Mouse (Mus musculus): ENCODE measurements around the gene Samd13. TPM values are rescaled to one million over a fixed set of nuclear protein-coding genes. Genes with fewer than 3 reads are reported as not detected.

The Samd13 gene
- total RNA-seq, 2 experiments from 2014 or later: 0.48 TPM; not detected in 1

- no peak for DNase-seq
- intact Hi-C loops (cut with DNase I): no loop called here
Observed at GRCm38 (mm10) chr3:146617946-146618345, 67.4 kb downstream of the Samd13 start.

- intact Hi-C loops (cut with DNase I): no loop called here
- DNase-seq: no peak
Observed at GRCm38 (mm10) chr3:146616533-146617283, 68.7 kb downstream of the Samd13 start.

- intact Hi-C loops (cut with DNase I): no loop called here
- no peak for DNase-seq
Observed at GRCm38 (mm10) chr3:146615496-146615895, 69.9 kb downstream of the Samd13 start, which contains the start of gene Dnase2b. TSS of gene Dnase2b (minus strand) at chr3:146615596.

- intact Hi-C loops (cut with DNase I): no loop called here
- no peak for DNase-seq
Observed at GRCm38 (mm10) chr3:146611821-146612220, 73.6 kb downstream of the Samd13 start.

- DNase-seq: no peak
- intact Hi-C loops (cut with DNase I): no loop called here
Observed at GRCm38 (mm10) chr3:146611261-146611660, 74.1 kb downstream of the Samd13 start.

- no peak for DNase-seq
- intact Hi-C loops (cut with DNase I): no loop called here
Observed at GRCm38 (mm10) chr3:146610322-146610721, 75.1 kb downstream of the Samd13 start.

GRCm38 (mm10) chr3:146607368-146607767, 78.0 kb downstream of the Samd13 start:
- intact Hi-C loops (cut with DNase I): no loop called here
- no peak for DNase-seq

GRCm38 (mm10) chr3:146604647-146605046, 80.7 kb downstream of the Samd13 start:
- DNase-seq: no peak
- intact Hi-C loops (cut with DNase I): no loop called here

- no peak for DNase-seq
- intact Hi-C loops (cut with DNase I): no loop called here
Observed at GRCm38 (mm10) chr3:146602531-146602930, 82.9 kb downstream of the Samd13 start.

GRCm38 (mm10) chr3:146601205-146601604, 84.2 kb downstream of the Samd13 start:
- no peak for DNase-seq
- intact Hi-C loops (cut with DNase I): no loop called here

GRCm38 (mm10) chr3:146599198-146599900, 86.0 kb downstream of the Samd13 start:
- no peak for DNase-seq
- intact Hi-C loops (cut with DNase I): no loop called here

GRCm38 (mm10) chr3:146598411-146598810, 87.0 kb downstream of the Samd13 start:
- intact Hi-C loops (cut with DNase I): no loop called here
- DNase-seq: no peak

GRCm38 (mm10) chr3:146596864-146597263, 88.5 kb downstream of the Samd13 start:
- DNase-seq: no peak
- intact Hi-C loops (cut with DNase I): no loop called here

GRCm38 (mm10) chr3:146596387-146596786, 89.0 kb downstream of the Samd13 start:
- intact Hi-C loops (cut with DNase I): no loop called here
- no peak for DNase-seq

- intact Hi-C loops (cut with DNase I): no loop called here
- DNase-seq: no peak
Observed at GRCm38 (mm10) chr3:146595440-146595839, 90.0 kb downstream of the Samd13 start.

Other genes starting within 250 kb of the Samd13 start
- gene Ctbs, start 235.8 kb downstream of the Samd13 start, total RNA-seq (2021): 1 to 10 TPM; 4.7 to 5.9 TPM
- 1 to 10 TPM; 5.0 to 8.3 TPM for gene Spata1, start 185.8 kb downstream of the Samd13 start, total RNA-seq (2021)
- gene Gng5, start 185.8 kb downstream of the Samd13 start, total RNA-seq (2021): 10 to 100 TPM; 50.3 to 68.4 TPM
- gene Rpf1, start 164.2 kb downstream of the Samd13 start, total RNA-seq (2021): 10 to 100 TPM; 22.5 to 24.5 TPM
- under 1 TPM; 0.18 to 0.38 TPM for gene Uox, start 115.2 kb downstream of the Samd13 start, total RNA-seq (2021)
- not detected for gene Dnase2b, start 70.0 kb downstream of the Samd13 start, total RNA-seq (2021)
- gene 4930503B20Rik, start 34.3 kb downstream of the Samd13 start, total RNA-seq (2021): under 1 TPM in 1 of 2 experiments, not detected in 1; 0.20 TPM
- 100 to 1,000 TPM; 331 to 372 TPM for gene Prkacb, start 127.4 kb upstream of the Samd13 start, total RNA-seq (2021)
- 10 to 100 TPM; 48.8 to 49.4 TPM for gene Ttll7, start 166.8 kb upstream of the Samd13 start, total RNA-seq (2021)